In the genomic region with DNA sequence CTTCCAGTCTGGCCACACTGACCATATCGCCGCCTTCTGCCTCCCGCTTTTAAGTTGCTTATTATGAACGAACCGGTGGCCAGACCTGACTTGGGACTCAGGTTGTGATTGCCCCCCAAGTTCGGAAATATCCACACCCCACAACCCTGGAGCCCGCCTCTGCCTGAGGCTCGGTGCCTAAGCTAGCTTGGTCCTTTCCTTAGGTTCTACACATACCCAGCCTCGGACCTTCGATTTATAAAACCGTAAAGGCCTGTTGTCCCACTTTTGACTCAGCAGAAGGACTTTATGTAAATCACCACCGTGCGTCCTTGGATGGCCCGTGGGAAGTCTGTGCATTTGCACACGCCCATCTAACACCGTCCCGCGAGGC, we compare ENCODE assay signal across 8 mouse cellular contexts. TPM values are rescaled to one million over a fixed set of nuclear protein-coding genes. Genes with fewer than 3 reads are reported as not detected.
DNase-seq lines count a peak whose midpoint lies in the region; ATAC-seq and TF ChIP-seq lines count a peak whose summit lies in the region.

No protein-coding gene starts in this region.

- peak overlapping the region; percentile 71 for H3K27ac ChIP-seq in forebrain, embryonic 12.5 days
- H3K27ac ChIP-seq in liver, embryonic 14.5 days = no peak overlapping the region

- peak overlapping the region; percentile 95 for H3K4me2 ChIP-seq in forebrain, embryonic 12.5 days
- H3K4me2 ChIP-seq in liver, embryonic 14.5 days (ENCODE audit: low read depth) = peak overlapping the region; percentile 67

- WGBS in forebrain, embryonic 12.5 days = under 1% methylated on average over 18 of the region's 18 CpGs
- WGBS in liver, embryonic 14.5 days (ENCODE audit: insufficient replicate concordance) = 2% methylated on average over 18 of the region's 18 CpGs

- H3K9me3 ChIP-seq in erythroblast, embryonic 14.5 days (ENCODE audit: control insufficient read depth, low read length) = no peaks in the 10 kb centered on the region
- no peaks in the 10 kb centered on the region for H3K9me3 ChIP-seq in forebrain, embryonic 12.5 days
- no peaks in the 10 kb centered on the region for H3K9me3 ChIP-seq in liver, embryonic 14.5 days (ENCODE audit: control insufficient read depth, low read length)

- peak overlapping the region; percentile 85 for H3K9ac ChIP-seq in forebrain, embryonic 12.5 days
- peak overlapping the region; percentile 84 for H3K9ac ChIP-seq in liver, embryonic 14.5 days (replicated peaks)

- H3K27me3 ChIP-seq in erythroblast, embryonic 14.5 days (ENCODE audit: control insufficient read depth) = no peaks in the 10 kb centered on the region
- H3K27me3 ChIP-seq in forebrain, embryonic 12.5 days = no peaks in the 10 kb centered on the region
- no peaks in the 10 kb centered on the region for H3K27me3 ChIP-seq in liver, embryonic 14.5 days (ENCODE audit: control insufficient read depth, insufficient read depth, low read length)

- H3K4me3 ChIP-seq in erythroblast, embryonic 14.5 days (replicated peaks) = peak overlapping the region; percentile 90
- peak overlapping the region; percentile 95 for H3K4me3 ChIP-seq in forebrain, embryonic 12.5 days (replicated peaks)
- peak overlapping the region; percentile 73 to 99 for H3K4me3 ChIP-seq in liver, embryonic 14.5 days (ENCODE audit: insufficient read depth in 1 of 2, low read depth in 2 of 2, low read length in 2 of 2)

- DNase-seq in 416B (ENCODE audit: low read depth) = peak; percentile 63
- DNase-seq in liver, embryonic 14.5 days (ENCODE audit: low read depth in 3 of 3, low spot score in 3 of 3) = no peak
- DNase-seq in cerebellum, postnatal 10 days = no peak
- no peak for DNase-seq in kidney, adult 11 months

- no peak for ATAC-seq in erythroblast, adult 5-6 weeks (replicated peaks; ENCODE audit: low FRiP score, poor library complexity, severe bottlenecking)
- no peak for ATAC-seq in forebrain, embryonic 12.5 days (ENCODE audit: low FRiP score)
- no peak; the same call in 1 of the 2 replicates for ATAC-seq in liver, embryonic 14.5 days (ENCODE audit: insufficient read depth)
- ATAC-seq in granulocyte monocyte progenitor cell, adult 5-6 weeks (replicated peaks; ENCODE audit: poor library complexity, severe bottlenecking) = no peak

- H3K4me1 ChIP-seq in erythroblast, embryonic 14.5 days (ENCODE audit: control insufficient read depth) = peaks cover 32% of the 10 kb centered on the region
- peaks cover 21% of the 10 kb centered on the region for H3K4me1 ChIP-seq in forebrain, embryonic 12.5 days
- peaks cover 0 to 7% of the 10 kb centered on the region in 2 experiments; a peak in 3 of 4 replicates for H3K4me1 ChIP-seq in liver, embryonic 14.5 days (replicated peaks; ENCODE audit: control insufficient read depth in 2 of 2, insufficient read depth in 2 of 2, low read length in 1 of 2)

- peaks cover 30% of the 10 kb centered on the region for H3K36me3 ChIP-seq in erythroblast, embryonic 14.5 days (ENCODE audit: control insufficient read depth)
- H3K36me3 ChIP-seq in forebrain, embryonic 12.5 days (replicated peaks) = peaks cover 29% of the 10 kb centered on the region
- H3K36me3 ChIP-seq in liver, embryonic 14.5 days (replicated peaks; ENCODE audit: control insufficient read depth, insufficient read depth, low read depth) = peaks cover 11% of the 10 kb centered on the region

- TF ChIP-seq CTCF in liver, embryonic 14.5 days (IDR thresholded peaks at IDR 0.05; ENCODE audit: low read depth) = no peak

- TF ChIP-seq EP300 in liver, embryonic 14.5 days (IDR thresholded peaks at IDR 0.05; ENCODE audit: low read depth) = no peak

RNA-seq across cellular contexts. Expression of a gene that starts 0.2 kb away (rescaled TPM):
- 1.0 and 1.3 TPM in 2 replicates for polyA plus RNA-seq in erythroblast, embryonic 14.5 days (2012)
- 37.1 and 41.0 TPM in 2 replicates for total RNA-seq in erythroblast, adult 5-6 weeks (2015; ENCODE audit: low replicate concordance)
- total RNA-seq in erythroblast, adult 5-6 weeks (2017; ENCODE audit: low replicate concordance) = 23.3 and 23.4 TPM in 2 replicates
- 528 and 531 TPM in 2 replicates for polyA plus RNA-seq in forebrain, embryonic 12.5 days (2016; fragmentation: Nextera tagmentation; extraction: Ambion mirVana)
- 62.5 and 109 TPM in 2 replicates for polyA plus RNA-seq in liver, embryonic 14.5 days (2012; rRNA removed)
- 255 and 261 TPM in 2 replicates for polyA plus RNA-seq in liver, embryonic 14.5 days (2014; fragmentation: Nextera tagmentation; extraction: Ambion mirVana)
- 189 and 198 TPM in 2 replicates for total RNA-seq in granulocyte monocyte progenitor cell, adult 5-6 weeks (2014; fragmentation: Nextera tagmentation)
- 144 and 173 TPM in 2 replicates for total RNA-seq in granulocyte monocyte progenitor cell, adult 5-6 weeks (2017)

RNA-seq across cellular contexts. Expression of a gene that starts 34.6 kb away (rescaled TPM):
- polyA plus RNA-seq in erythroblast, embryonic 14.5 days (2012) = 0.69 and 1.5 TPM in 2 replicates
- total RNA-seq in erythroblast, adult 5-6 weeks (2015; ENCODE audit: low replicate concordance) = 15.0 and 19.6 TPM in 2 replicates
- total RNA-seq in erythroblast, adult 5-6 weeks (2017; ENCODE audit: low replicate concordance) = 8.2 and 16.5 TPM in 2 replicates
- 3.2 and 4.2 TPM in 2 replicates for polyA plus RNA-seq in forebrain, embryonic 12.5 days (2016; fragmentation: Nextera tagmentation; extraction: Ambion mirVana)
- polyA plus RNA-seq in liver, embryonic 14.5 days (2012; rRNA removed) = 17.6 and 20.6 TPM in 2 replicates
- polyA plus RNA-seq in liver, embryonic 14.5 days (2014; fragmentation: Nextera tagmentation; extraction: Ambion mirVana) = 16.1 and 16.7 TPM in 2 replicates
- 0.38 and 2.4 TPM in 2 replicates for total RNA-seq in granulocyte monocyte progenitor cell, adult 5-6 weeks (2014; fragmentation: Nextera tagmentation)
- 0.82 and 1.2 TPM in 2 replicates for total RNA-seq in granulocyte monocyte progenitor cell, adult 5-6 weeks (2017)

Comparison
In these comparisons a context has a peak if more than half of its experiments do, and no peak if none do; other contexts are left out.
1. RNA of a gene that starts 0.2 kb away (polyA plus RNA-seq): 528 to 531 TPM in forebrain, embryonic 12.5 days and 62.5 to 261 TPM in liver, embryonic 14.5 days; 1.0 to 1.3 TPM in erythroblast, embryonic 14.5 days; every median in the first group is over 10 times any median in the second.
2. Peak in every context shown above with its lines, with median percentiles within 50 percentile points of each other: H3K4me3 ChIP-seq.